Mouse (Mus musculus): ENCODE data around the gene Arhgef12. TPM values are rescaled to one million over a fixed set of nuclear protein-coding genes. Genes with fewer than 3 reads are reported as not detected.

The Arhgef12 gene
- total and polyA plus RNA-seq, 3 experiments: 11.8 to 33.5 (median 14.7) TPM

GRCm38 (mm10) chr9:43114833-43115232, 7.8 kb upstream of the Arhgef12 start:
- TF ChIP-seq MAX (IDR thresholded peaks at IDR 0.05; ENCODE audit: low read length): no peak
- H3K36me3 ChIP-seq (ENCODE audit: control insufficient read depth in 1 of 2, insufficient read depth in 2 of 2, low read length in 2 of 2): peaks cover 0 to 20% of the 10 kb centered on the region in 2 experiments; a peak in 2 of 4 replicates
- no peaks in the 10 kb centered on the region for H3K79me2 ChIP-seq (ENCODE audit: control insufficient read depth, insufficient read depth, low read length, poor library complexity)
- H3K9ac ChIP-seq (ENCODE audit: control insufficient read depth, low read depth, low read length, poor library complexity, severe bottlenecking): no peak overlapping the region
- no peak overlapping the region for H3K27ac ChIP-seq (ENCODE audit: control insufficient read depth, low read depth, low read length)
- no peak for DNase-seq (ENCODE audit: low read depth, low spot score)
- H3K27me3 ChIP-seq (ENCODE audit: control insufficient read depth in 1 of 2, insufficient read depth in 2 of 2, low read length in 2 of 2): no peaks in the 10 kb centered on the region; a peak in 1 of 4 replicates
- H3K9me3 ChIP-seq (replicated peaks; ENCODE audit: insufficient read depth, low read length): no peaks in the 10 kb centered on the region
- no peak overlapping the region for H3K4me3 ChIP-seq (ENCODE audit: control insufficient read depth in 1 of 2, insufficient read depth in 1 of 2, low read depth in 2 of 2, low read length in 2 of 2)
- peaks cover 5 to 12% of the 10 kb centered on the region in 2 experiments for H3K4me1 ChIP-seq (ENCODE audit: control insufficient read depth in 1 of 2, insufficient read depth in 2 of 2, low read length in 2 of 2)

GRCm38 (mm10) chr9:43110286-43110980, 3.4 kb upstream of the Arhgef12 start:
- Histone ChIP-seq H3K27ac (ENCODE audit: control insufficient read depth, low read depth, low read length) (no peak overlapping the region), H3K9ac (ENCODE audit: control insufficient read depth, low read depth, low read length, poor library complexity, severe bottlenecking) (no peak overlapping the region), H3K9me3 (replicated peaks; ENCODE audit: insufficient read depth, low read length) (no peaks in the 10 kb centered on the region), H3K27me3 (ENCODE audit: control insufficient read depth in 1 of 2, insufficient read depth in 2 of 2, low read length in 2 of 2) (no peaks in the 10 kb centered on the region), H3K4me3 (ENCODE audit: control insufficient read depth in 1 of 2, insufficient read depth in 1 of 2, low read depth in 2 of 2, low read length in 2 of 2) (no peak overlapping the region), H3K36me3 (ENCODE audit: control insufficient read depth in 1 of 2, insufficient read depth in 2 of 2, low read length in 2 of 2) (peaks cover 0 to 19% of the 10 kb centered on the region in 2 experiments; a peak in 2 of 4 replicates), H3K79me2 (ENCODE audit: control insufficient read depth, insufficient read depth, low read length, poor library complexity) (peaks cover 3% of the 10 kb centered on the region; the same call in 1 of the 2 replicates), H3K4me1 (ENCODE audit: control insufficient read depth in 1 of 2, insufficient read depth in 2 of 2, low read length in 2 of 2) (peaks cover 9 to 17% of the 10 kb centered on the region in 2 experiments)
- DNase-seq (ENCODE audit: low read depth, low spot score): no peak
- TF ChIP-seq RCOR1 (IDR thresholded peaks at IDR 0.05; ENCODE audit: low read depth, low read length) (no peak), JUND (IDR thresholded peaks at IDR 0.05; ENCODE audit: low read depth, low read length) (no peak), SMC3 (IDR thresholded peaks at IDR 0.05; ENCODE audit: low read depth, low read length) (no peak), SIN3A (IDR thresholded peaks at IDR 0.05; ENCODE audit: low read length) (no peak), MYC (IDR thresholded peaks at IDR 0.05; ENCODE audit: low read depth, low read length) (no peak), TBP (IDR thresholded peaks at IDR 0.05; ENCODE audit: low read depth, low read length) (no peak), ZMIZ1 (IDR thresholded peaks at IDR 0.05; ENCODE audit: low read depth, low read length) (no peak), MEF2A (IDR thresholded peaks at IDR 0.05; ENCODE audit: extremely low read depth, insufficient replicate concordance, low read depth, low read length, poor library complexity, severe bottlenecking) (no peak), RAD21 (IDR thresholded peaks at IDR 0.05; ENCODE audit: low read depth, low read length) (no peak), EP300 (IDR thresholded peaks at IDR 0.05; ENCODE audit: low read depth in 1 of 2, low read length in 2 of 2) (no peak), NRF1 (IDR thresholded peaks at IDR 0.05; ENCODE audit: insufficient read depth, low read depth, low read length, poor library complexity, severe bottlenecking) (no peak), TAL1 (IDR thresholded peaks at IDR 0.05; ENCODE audit: low read length) (no peak), ZNF384 (IDR thresholded peaks at IDR 0.05; ENCODE audit: low read depth, low read length) (no peak), BHLHE40 (IDR thresholded peaks at IDR 0.05; ENCODE audit: borderline replicate concordance, low read depth, low read length) (no peak), ELF1 (IDR thresholded peaks at IDR 0.05; ENCODE audit: low read depth, low read length) (no peak), USF1 (IDR thresholded peaks at IDR 0.05; ENCODE audit: low read depth, low read length) (no peak), UBTF (IDR thresholded peaks at IDR 0.05; ENCODE audit: borderline replicate concordance, insufficient read depth, low read depth, low read length) (no peak)

Measured in MEL (cell line).